Mouse (Mus musculus): ENCODE measurements around the gene Nt5c.

DNA sequence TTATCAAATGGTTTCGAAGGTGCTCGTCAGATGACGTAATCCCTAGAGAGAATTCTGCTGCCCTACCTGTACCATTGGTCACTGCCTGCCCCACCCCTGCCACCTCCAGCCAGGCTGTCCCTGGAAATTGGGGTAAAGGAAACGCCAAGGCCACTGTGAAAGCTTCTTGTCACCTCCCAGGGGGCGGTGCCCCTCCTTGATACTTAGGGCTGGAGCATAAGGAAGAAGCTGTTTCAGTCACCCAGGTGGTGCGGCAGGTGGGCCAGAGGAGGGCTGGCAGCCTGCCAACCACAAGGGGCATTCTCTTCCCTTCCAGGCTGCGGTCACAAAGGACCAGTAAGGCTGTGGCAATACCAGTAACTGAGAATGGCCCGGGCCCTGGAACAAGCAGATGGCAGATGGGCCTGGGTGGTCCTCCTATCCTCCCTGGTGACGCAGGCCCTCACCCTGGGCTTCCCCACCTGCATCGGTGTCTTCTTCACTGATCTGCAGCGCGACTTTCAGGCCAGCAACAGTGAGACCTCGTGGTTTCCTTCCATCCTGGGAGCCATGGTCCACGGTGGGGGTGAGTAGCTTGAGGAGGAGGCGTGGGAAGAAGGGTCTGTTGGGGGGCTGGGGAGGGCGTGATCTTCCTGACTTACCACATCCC, 29.3 kb downstream of the Nt5c start, which contains the start of gene Slc16a5:
- no peak for TF ChIP-seq ZNF384 (IDR thresholded peaks at IDR 0.05; ENCODE audit: low read depth, low read length)
- TF ChIP-seq MAFK (IDR thresholded peaks at IDR 0.05; ENCODE audit: insufficient read depth, low read depth, low read length), result no peak
- TF ChIP-seq CHD2 (IDR thresholded peaks at IDR 0.05; ENCODE audit: low read depth, low read length), result no peak
- TF ChIP-seq HCFC1 (IDR thresholded peaks at IDR 0.05; ENCODE audit: borderline replicate concordance, insufficient read depth, low read length), result no peak

Data from ES-E14 (cell line).